Mouse (Mus musculus) urinary bladder, postnatal 36 days (tissue): Measurements from ENCODE around the gene Spata48.
A peak's percentile ranks its signal among the peaks of the same experiment; 100 is the strongest.

ENCODE experiments used
- DNase-seq, 2 experiments: peaks; one replicate each; pipeline ENCODE4 v3.0.0; 2022; ENCODE audit warnings: low spot score in 2 of 2, mixed read lengths in 1 of 2

Gene Spata48

DNA sequence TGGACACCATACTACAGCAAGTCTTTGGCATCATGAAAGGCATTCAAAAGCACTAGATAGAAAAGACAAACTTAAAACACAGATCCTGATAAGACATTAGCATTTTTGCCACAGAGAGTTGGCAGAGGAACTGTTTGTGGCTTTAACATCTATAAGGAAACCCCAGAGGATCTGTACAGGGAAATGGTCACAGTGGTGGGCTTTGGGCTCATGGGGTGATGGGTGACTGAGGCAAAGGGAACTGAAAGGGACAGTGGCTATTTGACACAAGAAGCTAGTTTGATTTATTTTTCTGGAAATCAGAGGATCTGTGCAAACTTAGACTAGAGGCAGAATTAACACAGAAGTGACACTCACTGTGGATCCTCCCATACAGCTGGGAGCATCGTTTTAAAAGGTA is 74.4 kb downstream of the Spata48 start:
- no peak for DNase-seq

DNA sequence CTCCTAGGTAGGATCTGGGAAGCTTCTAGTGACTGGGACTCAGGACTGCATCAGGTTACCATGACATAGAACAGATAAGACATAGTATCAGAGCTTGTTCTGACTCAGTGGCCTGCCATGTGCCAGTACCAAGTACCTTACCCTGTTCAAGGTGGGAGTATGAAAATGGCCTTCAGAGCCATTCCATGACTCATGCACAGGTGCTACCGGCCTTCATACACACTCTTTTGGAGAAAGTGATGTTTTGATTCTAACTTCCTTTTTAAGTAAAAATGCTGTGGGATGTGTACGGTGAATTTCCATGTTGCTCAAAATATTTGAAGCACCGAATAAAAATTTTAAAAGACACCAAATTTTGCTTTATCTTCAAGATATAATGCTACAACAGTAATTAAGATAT is 84.1 kb downstream of the Spata48 start:
- DNase-seq = no peak

DNA sequence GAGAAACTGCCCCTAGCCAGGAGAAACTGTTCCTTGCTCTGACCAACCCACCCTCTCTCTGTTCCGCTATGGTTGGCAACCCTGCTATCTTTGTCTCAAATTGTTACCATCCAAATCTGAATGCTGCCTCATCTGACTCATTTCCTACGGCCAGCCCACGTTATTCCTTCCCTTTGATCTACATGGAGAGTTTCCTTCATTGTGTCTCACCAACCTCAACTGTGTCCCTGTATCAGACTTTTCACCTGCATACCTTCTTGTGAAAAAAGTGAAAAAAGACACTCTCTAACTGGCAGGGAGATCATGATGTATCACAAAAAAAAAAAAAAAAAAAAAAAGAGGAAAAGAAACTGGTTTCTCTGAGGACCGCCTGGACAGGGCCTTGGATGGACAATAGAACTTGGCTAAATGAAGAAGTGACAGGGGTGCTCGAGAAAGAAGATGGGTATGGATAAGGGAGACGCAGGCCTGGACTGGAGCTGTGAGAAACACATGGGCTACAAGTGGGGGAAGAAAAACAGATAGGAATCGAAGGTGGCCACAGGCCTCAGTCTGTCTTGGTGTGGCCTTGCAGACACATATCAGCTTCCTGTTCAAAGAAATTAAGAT is 85.1 kb downstream of the Spata48 start:
- DNase-seq = no peak

DNA sequence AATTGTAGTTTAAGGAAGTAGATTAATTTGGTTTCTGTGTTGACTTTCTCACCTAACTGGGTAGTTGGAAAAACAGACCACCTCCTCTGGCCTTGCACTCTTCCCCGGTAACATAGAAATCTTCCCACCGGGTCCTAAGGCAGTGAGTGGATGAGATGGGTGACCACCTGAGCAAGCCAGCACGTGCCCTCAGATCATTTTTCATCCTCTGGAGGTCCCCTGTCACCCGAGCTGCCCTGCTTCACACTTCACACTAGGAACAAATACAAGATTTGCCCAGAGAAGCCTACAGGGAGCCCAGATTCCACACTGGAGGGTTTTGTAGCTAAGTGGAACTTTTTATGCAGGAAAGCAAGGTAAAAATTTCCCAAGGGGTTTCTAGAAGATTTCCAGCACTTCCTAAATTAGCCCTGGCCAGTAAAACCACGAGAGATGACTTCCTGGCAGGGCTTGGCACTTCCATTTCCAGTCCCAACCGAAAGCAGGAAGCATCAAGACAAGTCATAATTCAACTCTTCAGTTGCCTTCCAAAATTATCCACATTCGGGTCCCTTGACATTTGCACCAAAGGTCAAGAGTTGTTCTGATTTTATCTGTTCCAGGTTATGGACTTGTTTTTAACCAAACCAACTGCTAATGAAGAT is 85.8 kb downstream of the Spata48 start:
- no peak for DNase-seq

DNA sequence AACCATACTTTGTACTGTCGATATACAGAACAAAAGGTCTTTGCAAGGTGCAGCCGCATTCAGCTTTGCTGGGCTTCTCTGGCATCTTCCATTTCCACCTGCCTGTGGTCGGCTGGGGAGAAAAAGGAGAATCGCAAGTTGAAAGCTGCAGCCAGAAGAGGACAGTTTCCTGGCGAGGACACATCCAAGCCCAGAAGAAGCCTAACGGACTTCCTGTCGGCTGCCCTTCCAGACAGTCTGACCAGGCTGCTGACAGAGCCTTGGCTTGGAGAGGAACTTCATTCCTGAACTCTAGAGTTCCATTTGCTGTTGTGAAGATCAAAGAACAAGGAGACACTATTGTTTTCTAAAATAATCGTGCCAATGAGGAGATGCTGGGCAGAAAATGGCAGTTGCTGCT is 93.7 kb downstream of the Spata48 start:
- DNase-seq = no peak

DNA sequence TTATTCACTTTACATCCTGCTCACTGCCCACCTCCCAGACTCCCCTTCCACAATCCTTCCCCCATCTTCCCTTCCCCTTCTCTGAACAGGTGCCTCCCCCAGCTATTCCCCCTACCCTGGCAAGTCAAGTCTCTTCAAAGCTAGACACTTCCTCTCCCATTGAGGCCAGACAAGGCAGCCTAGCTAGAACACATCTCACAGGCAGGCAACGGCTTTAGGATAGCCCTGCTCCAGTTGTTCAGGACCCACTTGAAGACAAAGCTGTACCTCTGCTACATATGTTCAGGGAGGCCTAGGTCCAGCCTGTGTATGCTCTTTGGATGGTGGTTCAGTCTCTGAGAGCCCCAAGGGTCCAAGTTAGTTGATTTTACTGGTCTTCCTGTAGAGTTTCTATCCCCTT is 94.3 kb downstream of the Spata48 start:
- no peak for DNase-seq

DNA sequence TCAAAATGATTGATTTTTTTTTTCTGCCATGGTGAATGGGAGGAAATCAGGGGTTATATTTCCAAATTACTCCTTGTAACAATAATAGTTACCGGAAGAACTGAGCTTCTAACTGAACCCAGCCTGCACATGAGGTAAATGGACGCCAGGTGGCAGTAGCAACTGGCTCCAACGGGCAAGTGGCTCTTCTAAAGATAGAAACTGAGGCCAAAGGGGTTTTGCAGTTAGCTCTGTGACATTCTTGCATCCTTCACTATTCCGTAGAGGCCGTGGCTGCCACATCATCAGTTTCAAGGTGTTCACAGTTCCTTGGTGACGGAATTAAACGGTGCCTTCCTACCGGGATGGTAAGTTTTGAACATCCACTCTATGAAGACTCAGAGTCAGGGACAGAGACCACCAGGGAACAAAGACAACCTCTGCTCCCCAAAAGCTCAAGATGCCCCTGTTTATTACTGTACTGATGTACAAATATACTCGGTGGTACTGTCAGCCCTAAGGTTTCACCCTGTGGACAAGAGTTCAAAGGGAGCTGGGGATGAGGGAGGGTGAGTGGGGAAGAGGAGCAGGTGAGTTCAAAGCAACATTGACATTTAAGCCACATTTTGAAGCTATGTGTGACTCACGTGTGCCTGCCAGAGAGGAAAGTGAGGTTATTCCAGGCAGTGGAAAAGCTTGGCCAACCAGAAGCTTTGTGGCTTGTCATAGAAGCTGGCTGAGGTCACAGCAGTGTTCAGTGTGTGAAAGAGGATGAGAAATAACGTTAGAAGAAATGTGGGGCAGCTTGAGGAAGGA is 95.5 kb downstream of the Spata48 start:
- peak; percentile 23 to 51 for DNase-seq

DNA sequence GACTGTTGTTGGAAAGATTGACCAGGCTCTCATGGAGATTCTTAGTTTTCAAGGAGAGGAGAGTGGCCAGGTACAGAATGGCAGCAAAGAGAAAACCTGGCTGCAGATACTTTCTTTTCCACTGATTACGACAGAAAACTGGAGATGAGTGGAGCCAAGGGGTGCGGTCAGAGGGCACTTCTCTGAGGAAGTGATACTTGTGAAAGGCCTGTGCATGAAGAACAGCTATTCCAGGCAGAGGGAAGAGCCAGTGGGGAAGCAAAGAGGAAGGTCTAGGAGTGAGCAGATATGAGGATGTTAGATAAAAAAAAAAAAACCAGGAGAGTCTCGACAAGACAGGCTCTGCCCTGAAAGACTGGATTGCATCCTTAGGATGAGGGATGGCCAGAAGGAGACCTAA is 96.8 kb downstream of the Spata48 start:
- no peak for DNase-seq

DNA sequence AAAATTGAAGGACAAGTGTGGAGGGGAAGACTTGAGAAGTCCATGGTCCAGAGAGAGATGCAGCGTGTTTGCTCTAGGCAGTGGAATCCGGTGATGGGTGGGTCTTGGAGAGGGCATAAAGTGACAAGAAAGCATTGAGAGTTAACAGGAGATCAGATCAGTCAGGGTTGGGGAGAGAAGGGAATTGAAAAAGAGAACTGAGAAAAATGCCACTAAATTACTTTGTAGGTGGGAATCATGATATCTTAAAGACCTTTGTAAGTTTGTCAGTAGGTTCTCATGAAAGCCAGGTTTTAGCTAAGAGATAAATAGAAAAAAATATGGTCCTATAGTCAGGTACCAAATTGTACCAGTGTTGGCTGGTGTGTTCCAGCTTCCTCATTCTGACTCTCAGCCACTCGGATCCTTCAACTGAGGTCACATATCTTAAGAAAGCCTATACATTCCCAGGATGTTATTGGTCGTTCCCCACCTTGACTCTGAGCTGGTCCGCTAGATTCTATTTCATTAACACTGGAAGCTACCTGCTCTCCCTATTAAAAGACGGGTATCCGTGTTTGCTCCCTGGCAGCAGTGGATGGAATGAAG is 97.3 kb downstream of the Spata48 start:
- DNase-seq = no peak

DNA sequence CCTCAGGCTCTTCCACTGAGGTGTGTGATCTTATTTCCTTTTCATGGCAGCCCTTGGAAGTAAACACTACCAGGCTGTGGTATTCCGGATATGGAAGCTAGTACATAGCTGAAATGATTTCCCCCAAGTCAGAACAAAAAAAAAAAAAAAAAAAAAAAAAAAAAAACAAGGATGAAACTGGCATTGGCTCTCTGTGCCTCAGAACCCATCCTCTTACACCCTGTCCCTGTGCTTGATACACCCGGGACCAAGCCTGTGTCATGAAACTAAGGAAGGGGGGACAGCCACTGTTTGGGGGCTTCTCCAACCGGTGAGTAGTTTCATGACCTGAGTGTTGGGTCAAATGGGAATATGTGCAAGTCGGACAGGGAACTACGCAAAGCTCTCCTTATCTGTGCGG is 99.2 kb downstream of the Spata48 start:
- DNase-seq = no peak

DNA sequence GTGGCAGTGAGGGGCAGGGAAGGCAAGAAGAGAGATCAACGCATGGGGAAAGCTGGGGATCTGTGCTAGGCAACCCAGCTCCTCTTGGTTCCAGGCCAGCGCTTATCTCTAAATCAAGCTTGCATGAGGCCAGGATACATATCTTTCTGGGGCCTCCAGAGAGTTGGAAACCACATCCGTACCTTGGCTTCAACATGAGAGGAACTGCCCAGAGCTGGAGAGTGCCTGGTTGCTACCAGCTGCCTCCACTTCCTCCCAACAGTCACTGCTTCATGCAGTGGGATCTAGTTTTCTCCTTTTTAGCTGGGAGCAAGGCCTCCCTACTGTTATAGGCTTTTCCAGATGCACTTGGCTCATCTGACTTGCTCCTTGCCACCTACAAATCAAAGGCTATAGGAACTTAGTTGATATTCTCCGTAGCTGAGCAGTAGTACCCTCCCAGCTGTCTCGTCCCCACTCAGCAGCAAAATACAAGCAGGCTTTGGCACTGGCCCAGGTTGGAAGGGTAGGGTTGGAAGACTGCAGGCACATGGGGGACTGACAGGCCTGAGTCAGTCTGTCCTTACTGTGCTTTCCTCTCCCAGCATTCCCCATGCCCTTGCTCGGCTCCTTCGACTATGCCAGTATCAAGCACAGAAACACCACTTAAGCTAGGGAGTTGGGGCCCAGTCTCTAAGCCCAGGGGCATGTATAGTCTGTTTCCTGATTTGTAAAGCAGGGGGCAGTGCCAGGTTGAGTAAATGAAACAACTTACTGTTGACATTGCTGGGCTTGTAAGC is 102.6 kb downstream of the Spata48 start:
- DNase-seq = peak in 1 of 2 experiments; percentile 1
